Comparison of ENCODE assay signal across 14 mouse cellular contexts in genomic region chr13:63045504-63046205, GRCm38 (mm10).
DNase-seq lines count a peak whose midpoint lies in the region; ATAC-seq and TF ChIP-seq lines count a peak whose summit lies in the region.
"Had no signal": no experiment of that assay in that cellular context is flagged by ENCODE, and none has a peak within 500 bp of the region (broad histone marks: within the 10 kb centered on the region; RNA-seq: fewer than 3 reads in every experiment).

No protein-coding gene starts in this region.

- H3K27me3 ChIP-seq in heart, postnatal 0 days (ENCODE audit: control insufficient read depth, insufficient read depth, low read length): no peaks in the 10 kb centered on the region
- no peaks in the 10 kb centered on the region for H3K27me3 ChIP-seq in liver, embryonic 14.5 days (ENCODE audit: control insufficient read depth, insufficient read depth, low read length)
- H3K27me3 ChIP-seq in liver, embryonic 12.5 days (replicated peaks): no peaks in the 10 kb centered on the region
- H3K27me3 ChIP-seq in myocyte (ENCODE audit: control insufficient read depth, insufficient read depth, insufficient read length): no peaks in the 10 kb centered on the region
- H3K27me3 ChIP-seq: forebrain, embryonic 15.5 days had no signal

- H3K9me3 ChIP-seq in heart, postnatal 0 days (replicated peaks; ENCODE audit: control insufficient read depth, low read length): no peaks in the 10 kb centered on the region
- no peaks in the 10 kb centered on the region for H3K9me3 ChIP-seq in liver, embryonic 14.5 days (ENCODE audit: control insufficient read depth, low read length)
- no peaks in the 10 kb centered on the region for H3K9me3 ChIP-seq in liver, embryonic 12.5 days (replicated peaks)
- H3K9me3 ChIP-seq: forebrain, embryonic 15.5 days had no signal

- H3K4me3 ChIP-seq in heart, postnatal 0 days (ENCODE audit: low read depth, low read length): no peak overlapping the region
- no peak overlapping the region for H3K4me3 ChIP-seq in liver, embryonic 14.5 days (ENCODE audit: insufficient read depth in 1 of 2, low read depth in 2 of 2, low read length in 2 of 2)
- H3K4me3 ChIP-seq in liver, embryonic 12.5 days: no peak overlapping the region
- no peak overlapping the region for H3K4me3 ChIP-seq in myocyte
- H3K4me3 ChIP-seq: forebrain, embryonic 15.5 days had no signal

- TF ChIP-seq POLR2A in myocyte (IDR thresholded peaks at IDR 0.05; ENCODE audit: insufficient read length, low read depth): no peak

- H3K36me3 ChIP-seq in heart, postnatal 0 days (replicated peaks; ENCODE audit: control insufficient read depth, insufficient read depth, low read length): no peaks in the 10 kb centered on the region
- no peaks in the 10 kb centered on the region for H3K36me3 ChIP-seq in liver, embryonic 14.5 days (replicated peaks; ENCODE audit: control insufficient read depth, insufficient read depth, low read depth)
- H3K36me3 ChIP-seq in liver, embryonic 12.5 days: no peaks in the 10 kb centered on the region
- H3K36me3 ChIP-seq in myocyte (ENCODE audit: control insufficient read depth, insufficient read depth): no peaks in the 10 kb centered on the region
- H3K36me3 ChIP-seq: forebrain, embryonic 15.5 days had no signal

- peaks cover 3% of the 10 kb centered on the region for H3K79me2 ChIP-seq in myocyte (ENCODE audit: control insufficient read depth, insufficient read depth)

- H3K9ac ChIP-seq in heart, postnatal 0 days (replicated peaks; ENCODE audit: low read depth, low read length): no peak overlapping the region
- no peak overlapping the region for H3K9ac ChIP-seq in liver, embryonic 14.5 days (replicated peaks)
- H3K9ac ChIP-seq in liver, embryonic 12.5 days: no peak overlapping the region
- H3K9ac ChIP-seq: forebrain, embryonic 15.5 days had no signal

- 0 out of 2 replicates have a peak, but pooled peaks cover 3% of the 10 kb centered on the region for H3K4me1 ChIP-seq in heart, postnatal 0 days (ENCODE audit: control insufficient read depth, insufficient read depth)
- H3K4me1 ChIP-seq in liver, embryonic 14.5 days (replicated peaks; ENCODE audit: control insufficient read depth in 2 of 2, insufficient read depth in 2 of 2, low read length in 1 of 2): no peaks in the 10 kb centered on the region
- no peaks in the 10 kb centered on the region for H3K4me1 ChIP-seq in liver, embryonic 12.5 days
- H3K4me1 ChIP-seq: forebrain, embryonic 15.5 days had no signal

- ATAC-seq in heart, postnatal 0 days (ENCODE audit: insufficient read depth, low read depth): no peak
- no peak for ATAC-seq in liver, embryonic 14.5 days (ENCODE audit: insufficient read depth)
- no peak for ATAC-seq in liver, embryonic 12.5 days
- no peak for ATAC-seq in inflammation-experienced regulatory T-cells, adult 6 months

- H3K27ac ChIP-seq in heart, postnatal 0 days (ENCODE audit: low read depth): 0 out of 2 replicates have a peak overlapping the region, but pooled peaks have one; percentile 3
- no peak overlapping the region for H3K27ac ChIP-seq in liver, embryonic 14.5 days
- no peak overlapping the region for H3K27ac ChIP-seq in liver, embryonic 12.5 days
- H3K27ac ChIP-seq: forebrain, embryonic 15.5 days had no signal

- H3ac ChIP-seq in myocyte (ENCODE audit: control insufficient read depth, insufficient read length): no peak overlapping the region

- DNase-seq in heart, postnatal 0 days (ENCODE audit: low spot score): no peak
- DNase-seq in heart, postnatal 14 days: no peak
- no peak for DNase-seq in liver, embryonic 14.5 days (ENCODE audit: low read depth in 3 of 3, low spot score in 3 of 3)
- DNase-seq in Muller cell, postnatal 12 days (ENCODE audit: inconsistent ontology term): peak; percentile 83
- no peak for DNase-seq in spleen, adult 12 weeks (ENCODE audit: low spot score)
- DNase-seq: cerebellum, adult 9-11 months; gastrocnemius, postnatal 36 days; lung, adult 18-20 months; retina, postnatal 1 day had no signal

- TF ChIP-seq CTCF in heart, postnatal 0 days (IDR thresholded peaks at IDR 0.05; ENCODE audit: low read depth): no peak
- TF ChIP-seq CTCF in liver, embryonic 14.5 days (IDR thresholded peaks at IDR 0.05; ENCODE audit: low read depth): 0 out of 2 replicates have a peak, but pooled peaks have one; percentile 29

- intact Hi-C loops in heart, postnatal 14 days (cut with DNase I): loop anchor here (1.0 to 5.0 kb wide), 6 partner anchors 52 to 287 kb away; no protein-coding TSS in a partner anchor

- WGBS in heart, postnatal 0 days: 77% methylated on average over 2 of the region's 2 CpGs
- WGBS in liver, embryonic 14.5 days (ENCODE audit: insufficient replicate concordance): 59% methylated on average over 2 of the region's 2 CpGs
- 67% methylated on average over 2 of the region's 2 CpGs for WGBS in liver, embryonic 12.5 days (ENCODE audit: insufficient replicate concordance)

- H3K4me2 ChIP-seq in heart, postnatal 0 days (ENCODE audit: low read depth, low read length): no peak overlapping the region
- H3K4me2 ChIP-seq in liver, embryonic 14.5 days (ENCODE audit: low read depth): no peak overlapping the region
- H3K4me2 ChIP-seq in liver, embryonic 12.5 days: no peak overlapping the region
- peak overlapping the region; percentile 53 for H3K4me2 ChIP-seq in myocyte (ENCODE audit: low read depth)
- H3K4me2 ChIP-seq: forebrain, embryonic 15.5 days; midbrain, embryonic 11.5 days had no signal

- TF ChIP-seq EP300 in heart, postnatal 0 days (IDR thresholded peaks at IDR 0.05; ENCODE audit: low read depth): no peak
- TF ChIP-seq EP300 in liver, embryonic 14.5 days (IDR thresholded peaks at IDR 0.05; ENCODE audit: low read depth): no peak

TF ChIP-seq in myocyte, 11 proteins besides CTCF, POLR2A, EP300 and RAD21:
- TF ChIP-seq TCF12 (IDR thresholded peaks at IDR 0.05; ENCODE audit: insufficient read depth, poor library complexity, severe bottlenecking) (no peak), CEBPB (IDR thresholded peaks at IDR 0.05; ENCODE audit: insufficient read depth, poor library complexity, severe bottlenecking) (no peak), E2F4 (IDR thresholded peaks at IDR 0.05; ENCODE audit: insufficient read depth) (no peak), USF1 (IDR thresholded peaks at IDR 0.05; ENCODE audit: low read depth) (no peak), TCF3 (IDR thresholded peaks at IDR 0.05; ENCODE audit: insufficient read length, low read depth) (no peak), MYOG (IDR thresholded peaks at IDR 0.05; ENCODE audit: control insufficient read depth in 1 of 3, insufficient read depth in 1 of 3, insufficient read length in 2 of 3, low read depth in 2 of 3) (no peak), REST (IDR thresholded peaks at IDR 0.05; ENCODE audit: insufficient read depth, insufficient read length) (no peak), POLR2AphosphoS2 (IDR thresholded peaks at IDR 0.05; ENCODE audit: insufficient read length, low read depth) (no peak), MYOD1 (IDR thresholded peaks at IDR 0.05; ENCODE audit: control insufficient read depth in 1 of 3, insufficient read length in 2 of 3, low read depth in 2 of 3) (no peak), SRF (IDR thresholded peaks at IDR 0.05; ENCODE audit: control insufficient read depth, insufficient read length, low read depth) (no peak), MAX (IDR thresholded peaks at IDR 0.05; ENCODE audit: low read depth) (no peak)
